Mouse (Mus musculus): Measurements from ENCODE around the gene Iqub. TPM values are rescaled to one million over a fixed set of nuclear protein-coding genes. Genes with fewer than 3 reads are reported as not detected.
A peak's percentile ranks its signal among the peaks of the same experiment; 100 is the strongest.

Iqub gene
- polyA plus RNA-seq, 1 experiment from 2014 or later = 0.04 TPM

- Histone ChIP-seq H3K9ac (no peak overlapping the region), H3K27ac (no peak overlapping the region), H3K4me2 (replicated peaks) (peak overlapping the region; percentile 46), H3K9me3 (no peaks in the 10 kb centered on the region), H3K36me3 (no peaks in the 10 kb centered on the region), H3K4me1 (peaks cover 13% of the 10 kb centered on the region), H3K4me3 (peak overlapping the region; percentile 21; the same call in 1 of the 2 replicates), H3K27me3 (no peaks in the 10 kb centered on the region)
- ATAC-seq (ENCODE audit: low FRiP score, low read depth) = no peak
- 52% methylated on average over 11 of the region's 11 CpGs for WGBS
Measured at GRCm38 (mm10) chr6:24530711-24531420, 16.0 kb upstream of the Iqub start.

- ATAC-seq (ENCODE audit: low FRiP score, low read depth) = no peak
- WGBS = 26% methylated on average over 4 of the region's 4 CpGs
- Histone ChIP-seq H3K9me3 (no peaks in the 10 kb centered on the region), H3K27me3 (no peaks in the 10 kb centered on the region), H3K36me3 (no peaks in the 10 kb centered on the region; the same call in 1 of the 2 replicates), H3K4me3 (peak overlapping the region; percentile 21), H3K4me2 (replicated peaks) (peak overlapping the region; percentile 46), H3K9ac (no peak overlapping the region), H3K4me1 (peaks cover 18% of the 10 kb centered on the region), H3K27ac (no peak overlapping the region)
Measured at GRCm38 (mm10) chr6:24530166-24530565, 15.3 kb upstream of the Iqub start.

- Histone ChIP-seq H3K4me1 (peaks cover 18% of the 10 kb centered on the region), H3K36me3 (peaks cover 6% of the 10 kb centered on the region; the same call in 1 of the 2 replicates), H3K9ac (peak within 1 kb of the TSS; percentile 82), H3K4me2 (replicated peaks) (peak within 1 kb of the TSS; percentile 83), H3K9me3 (no peaks in the 10 kb centered on the region), H3K4me3 (peak within 1 kb of the TSS; percentile 84), H3K27me3 (no peaks in the 10 kb centered on the region), H3K27ac (no peak within 1 kb of the TSS; the same call in 1 of the 2 replicates)
- WGBS = 51% methylated on average over 2 of the region's 2 CpGs
- ATAC-seq (ENCODE audit: low FRiP score, low read depth) = no peak
Measured at GRCm38 (mm10) chr6:24528064-24528243, 13.1 kb upstream of the Iqub start, which contains the start of gene Asb15. Gene Asb15, plus strand, starts transcription at chr6:24528144.

- H3K4me1 ChIP-seq = peaks cover 18% of the 10 kb centered on the region
Measured at GRCm38 (mm10) chr6:24527155-24528063, 12.5 kb upstream of the Iqub start, which contains the start of gene Ndufa5. Gene Ndufa5, minus strand, starts transcription at chr6:24528013.

GRCm38 (mm10) chr6:24525705-24526104 is 10.8 kb upstream of the Iqub start:
- H3K27me3 ChIP-seq = no peaks in the 10 kb centered on the region
- peak overlapping the region; percentile 83 for H3K4me2 ChIP-seq (replicated peaks)
- peaks cover 14% of the 10 kb centered on the region for H3K4me1 ChIP-seq
- H3K36me3 ChIP-seq = peaks cover 25% of the 10 kb centered on the region
- 90% methylated on average over 3 of the region's 3 CpGs for WGBS
- no peak overlapping the region for H3K9ac ChIP-seq
- H3K9me3 ChIP-seq = no peaks in the 10 kb centered on the region
- no peak for ATAC-seq (ENCODE audit: low FRiP score, low read depth)
- H3K27ac ChIP-seq = no peak overlapping the region
- 0 out of 2 replicates have a peak overlapping the region, but pooled peaks have one; percentile 5 for H3K4me3 ChIP-seq

More at GRCm38 (mm10) chr6:24527155-24528063, 12.5 kb upstream of the Iqub start, which contains the start of gene Ndufa5:
- Histone ChIP-seq H3K27ac (no peak within 1 kb of the TSS; the same call in 1 of the 2 replicates), H3K27me3 (no peaks in the 10 kb centered on the region), H3K9ac (peak within 1 kb of the TSS; percentile 82), H3K4me2 (replicated peaks) (peak within 1 kb of the TSS; percentile 83), H3K36me3 (peaks cover 8% of the 10 kb centered on the region; the same call in 1 of the 2 replicates), H3K4me3 (peak within 1 kb of the TSS; percentile 84), H3K9me3 (no peaks in the 10 kb centered on the region)
- ATAC-seq (ENCODE audit: low FRiP score, low read depth) = peak; percentile 99
- under 1% methylated on average over 53 of the region's 53 CpGs for WGBS

- H3K9me3 ChIP-seq = no peaks in the 10 kb centered on the region
- H3K4me3 ChIP-seq = no peak overlapping the region
- no peak overlapping the region for H3K4me2 ChIP-seq (replicated peaks)
- peak; percentile 54; the same call in 1 of the 2 replicates for ATAC-seq (ENCODE audit: low FRiP score, low read depth)
- H3K27me3 ChIP-seq = no peaks in the 10 kb centered on the region
- no peak overlapping the region for H3K9ac ChIP-seq
- WGBS = 46% methylated on average over 2 of the region's 2 CpGs
- H3K36me3 ChIP-seq = peaks cover 24% of the 10 kb centered on the region
- no peak overlapping the region for H3K27ac ChIP-seq
- peaks cover 5% of the 10 kb centered on the region; the same call in 1 of the 2 replicates for H3K4me1 ChIP-seq
Measured at GRCm38 (mm10) chr6:24516197-24516596, 1.3 kb upstream of the Iqub start.

- Histone ChIP-seq H3K27me3 (no peaks in the 10 kb centered on the region), H3K36me3 (no peaks in the 10 kb centered on the region), H3K9ac (no peak overlapping the region), H3K4me2 (replicated peaks) (no peak overlapping the region), H3K4me3 (no peak overlapping the region), H3K4me1 (no peaks in the 10 kb centered on the region), H3K9me3 (no peaks in the 10 kb centered on the region), H3K27ac (no peak overlapping the region)
- ATAC-seq (ENCODE audit: low FRiP score, low read depth) = no peak
- whole genome bisulfite sequencing = 68% methylated on average over 2 of the region's 2 CpGs
Measured at GRCm38 (mm10) chr6:24504141-24504540, 10.7 kb downstream of the Iqub start.

GRCm38 (mm10) chr6:24490341-24490740 is 24.5 kb downstream of the Iqub start:
- WGBS = 19% methylated on average over 1 of the region's 1 CpGs
- H3K27me3 ChIP-seq = no peaks in the 10 kb centered on the region
- no peak for ATAC-seq (ENCODE audit: low FRiP score, low read depth)
- H3K4me3 ChIP-seq = no peak overlapping the region
- H3K9ac ChIP-seq = no peak overlapping the region
- no peaks in the 10 kb centered on the region for H3K9me3 ChIP-seq
- no peak overlapping the region for H3K4me2 ChIP-seq (replicated peaks)
- H3K27ac ChIP-seq = no peak overlapping the region
- no peaks in the 10 kb centered on the region for H3K4me1 ChIP-seq
- H3K36me3 ChIP-seq = no peaks in the 10 kb centered on the region

GRCm38 (mm10) chr6:24486530-24486929 is 28.3 kb downstream of the Iqub start:
- Histone ChIP-seq H3K4me1 (no peaks in the 10 kb centered on the region), H3K4me3 (no peak overlapping the region), H3K27me3 (no peaks in the 10 kb centered on the region), H3K4me2 (replicated peaks) (no peak overlapping the region), H3K9me3 (no peaks in the 10 kb centered on the region), H3K9ac (no peak overlapping the region), H3K36me3 (no peaks in the 10 kb centered on the region), H3K27ac (no peak overlapping the region)
- ATAC-seq (ENCODE audit: low FRiP score, low read depth) = no peak
- 74% methylated on average over 5 of the region's 5 CpGs for WGBS

GRCm38 (mm10) chr6:24470571-24471132 is 44.2 kb downstream of the Iqub start:
- H3K27me3 ChIP-seq = no peaks in the 10 kb centered on the region
- ATAC-seq (ENCODE audit: low FRiP score, low read depth) = no peak
- no peaks in the 10 kb centered on the region for H3K9me3 ChIP-seq
- H3K4me3 ChIP-seq = no peak overlapping the region
- no peak overlapping the region for H3K9ac ChIP-seq
- H3K4me1 ChIP-seq = no peaks in the 10 kb centered on the region
- H3K36me3 ChIP-seq = no peaks in the 10 kb centered on the region
- H3K4me2 ChIP-seq (replicated peaks) = no peak overlapping the region
- WGBS = 65% methylated on average over 1 of the region's 1 CpGs
- H3K27ac ChIP-seq = no peak overlapping the region

GRCm38 (mm10) chr6:24470135-24470534 is 44.7 kb downstream of the Iqub start:
- no peaks in the 10 kb centered on the region for H3K36me3 ChIP-seq

GRCm38 (mm10) chr6:24456097-24456496 is 58.8 kb downstream of the Iqub start:
- 47% methylated on average over 7 of the region's 7 CpGs for WGBS
- no peak overlapping the region for H3K4me3 ChIP-seq
- no peak for ATAC-seq (ENCODE audit: low FRiP score, low read depth)
- no peaks in the 10 kb centered on the region for H3K9me3 ChIP-seq
- no peak overlapping the region for H3K4me2 ChIP-seq (replicated peaks)
- H3K9ac ChIP-seq = no peak overlapping the region
- H3K4me1 ChIP-seq = no peaks in the 10 kb centered on the region
- no peak overlapping the region for H3K27ac ChIP-seq
- H3K36me3 ChIP-seq = no peaks in the 10 kb centered on the region
- H3K27me3 ChIP-seq = no peaks in the 10 kb centered on the region

More at GRCm38 (mm10) chr6:24470135-24470534, 44.7 kb downstream of the Iqub start:
- H3K9ac ChIP-seq = no peak overlapping the region
- H3K4me3 ChIP-seq = no peak overlapping the region
- no peaks in the 10 kb centered on the region for H3K27me3 ChIP-seq
- no peaks in the 10 kb centered on the region for H3K4me1 ChIP-seq
- H3K27ac ChIP-seq = no peak overlapping the region
- no peak overlapping the region for H3K4me2 ChIP-seq (replicated peaks)
- ATAC-seq (ENCODE audit: low FRiP score, low read depth) = no peak
- WGBS = 89% methylated on average over 2 of the region's 2 CpGs
- no peaks in the 10 kb centered on the region for H3K9me3 ChIP-seq

Data from limb, embryonic 13.5 days (tissue).